Mouse (Mus musculus): ENCODE measurements around the gene Ciao2a. TPM values are rescaled to one million over a fixed set of nuclear protein-coding genes. Genes with fewer than 3 reads are reported as not detected.

Ciao2a gene
- polyA plus RNA-seq, 1 experiment: 133 TPM

DNA sequence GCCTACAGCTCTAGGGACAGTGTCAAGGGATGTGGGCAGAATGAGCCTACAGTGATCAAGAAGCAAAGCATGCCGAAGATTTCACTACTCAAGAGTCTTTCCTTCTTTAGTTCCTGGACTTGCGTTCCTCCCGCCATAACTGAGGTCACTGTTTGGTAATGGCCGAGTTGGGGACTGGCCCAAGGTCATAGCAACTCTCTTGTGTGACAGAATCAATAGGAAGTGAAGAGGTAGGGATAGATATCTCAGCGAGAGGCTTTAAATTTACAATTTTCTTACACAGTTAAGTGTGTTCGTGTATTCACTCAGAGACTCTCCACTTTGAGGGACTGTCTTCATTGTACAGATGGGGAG is 759 bp downstream of the Ciao2a start:
- Histone ChIP-seq H3K4me3 (ENCODE audit: insufficient read depth, low read length) (peak overlapping the region; percentile 69), H3K4me1 (ENCODE audit: control insufficient read depth, insufficient read depth, low read length) (peaks cover 42% of the 10 kb centered on the region), H3K27ac (ENCODE audit: insufficient read depth, low read depth, low read length) (peak overlapping the region; percentile 83)
- TF ChIP-seq POLR2A (IDR thresholded peaks at IDR 0.05; ENCODE audit: borderline replicate concordance, low read depth, low read length) (no peak), CTCF (IDR thresholded peaks at IDR 0.05; ENCODE audit: low read depth, low read length) (no peak)

DNA sequence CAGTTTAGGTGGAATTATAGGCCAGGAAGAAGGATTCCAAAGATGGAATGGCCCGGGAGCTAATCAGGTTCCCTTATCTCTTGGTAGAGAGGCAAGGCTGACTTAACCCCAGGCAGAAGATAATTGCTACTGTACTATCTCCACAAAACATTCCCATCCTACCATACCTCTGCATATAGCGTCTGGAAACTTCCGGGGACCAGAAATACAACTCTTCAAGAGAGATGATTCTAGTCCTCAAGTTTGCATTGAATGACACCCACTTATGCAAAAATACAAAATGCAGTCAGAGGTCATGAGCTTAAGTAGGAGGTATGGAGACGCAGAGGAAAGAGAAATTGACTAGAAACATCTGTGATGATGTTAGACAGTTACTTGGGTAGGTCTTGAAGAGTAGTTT is 1.5 kb downstream of the Ciao2a start:
- H3K27ac ChIP-seq (ENCODE audit: insufficient read depth, low read depth, low read length): no peak overlapping the region
- peak overlapping the region; percentile 69 for H3K4me3 ChIP-seq (ENCODE audit: insufficient read depth, low read length)
- TF ChIP-seq CTCF (IDR thresholded peaks at IDR 0.05; ENCODE audit: low read depth, low read length) (no peak), POLR2A (IDR thresholded peaks at IDR 0.05; ENCODE audit: borderline replicate concordance, low read depth, low read length) (no peak)
- H3K4me1 ChIP-seq (ENCODE audit: control insufficient read depth, insufficient read depth, low read length): peaks cover 40% of the 10 kb centered on the region

DNA sequence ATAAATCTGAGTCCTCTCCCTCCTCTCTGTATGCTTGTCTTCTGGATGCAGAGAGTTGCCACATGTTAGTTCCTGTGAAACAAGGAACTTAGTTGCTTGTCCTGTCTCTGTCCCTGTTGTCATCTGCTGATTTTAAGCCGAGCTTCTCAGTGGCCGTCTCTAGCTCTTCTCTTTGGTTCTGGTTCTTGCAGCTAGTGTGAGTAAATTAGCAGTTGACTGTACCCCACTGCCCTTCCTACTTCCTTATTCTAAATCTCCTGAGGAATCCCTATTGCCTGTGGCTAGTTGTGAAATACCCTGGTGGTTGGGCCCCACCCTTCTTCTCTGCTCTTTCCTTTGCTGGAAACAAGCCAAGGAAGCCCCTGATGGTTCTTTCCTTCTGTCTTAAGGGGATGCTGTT is 5.1 kb downstream of the Ciao2a start:
- TF ChIP-seq CTCF (IDR thresholded peaks at IDR 0.05; ENCODE audit: low read depth, low read length) (no peak), POLR2A (IDR thresholded peaks at IDR 0.05; ENCODE audit: borderline replicate concordance, low read depth, low read length) (no peak)
- H3K4me3 ChIP-seq (ENCODE audit: insufficient read depth, low read length): no peak overlapping the region
- H3K27ac ChIP-seq (ENCODE audit: insufficient read depth, low read depth, low read length): peak overlapping the region; percentile 74
- peaks cover 48% of the 10 kb centered on the region for H3K4me1 ChIP-seq (ENCODE audit: control insufficient read depth, insufficient read depth, low read length)

DNA sequence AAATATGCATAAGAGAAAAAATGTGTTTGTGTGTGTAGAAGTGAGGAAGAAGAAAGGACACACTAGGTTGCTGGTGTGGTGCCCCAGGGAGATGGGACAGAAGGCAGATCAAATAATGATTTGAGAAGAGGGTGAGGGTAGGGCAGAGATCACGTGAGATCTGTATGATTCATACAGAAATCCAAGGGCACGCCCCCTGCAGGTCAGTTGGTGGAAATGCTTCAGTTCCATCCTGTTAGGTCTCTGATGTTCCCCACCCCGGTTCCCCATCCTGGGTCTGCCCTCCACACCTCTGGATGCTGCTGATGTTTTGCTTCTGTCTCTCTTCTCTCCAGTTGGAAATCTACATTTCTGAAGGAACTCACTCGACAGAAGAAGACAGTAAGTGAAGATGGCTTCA is 9.6 kb downstream of the Ciao2a start:
- H3K4me1 ChIP-seq (ENCODE audit: control insufficient read depth, insufficient read depth, low read length): peaks cover 23% of the 10 kb centered on the region
- TF ChIP-seq POLR2A (IDR thresholded peaks at IDR 0.05; ENCODE audit: borderline replicate concordance, low read depth, low read length) (no peak), CTCF (IDR thresholded peaks at IDR 0.05; ENCODE audit: low read depth, low read length) (peak; percentile 54; the same call in 1 of the 2 replicates)
- no peak overlapping the region for H3K27ac ChIP-seq (ENCODE audit: insufficient read depth, low read depth, low read length)
- H3K4me3 ChIP-seq (ENCODE audit: insufficient read depth, low read length): no peak overlapping the region

DNA sequence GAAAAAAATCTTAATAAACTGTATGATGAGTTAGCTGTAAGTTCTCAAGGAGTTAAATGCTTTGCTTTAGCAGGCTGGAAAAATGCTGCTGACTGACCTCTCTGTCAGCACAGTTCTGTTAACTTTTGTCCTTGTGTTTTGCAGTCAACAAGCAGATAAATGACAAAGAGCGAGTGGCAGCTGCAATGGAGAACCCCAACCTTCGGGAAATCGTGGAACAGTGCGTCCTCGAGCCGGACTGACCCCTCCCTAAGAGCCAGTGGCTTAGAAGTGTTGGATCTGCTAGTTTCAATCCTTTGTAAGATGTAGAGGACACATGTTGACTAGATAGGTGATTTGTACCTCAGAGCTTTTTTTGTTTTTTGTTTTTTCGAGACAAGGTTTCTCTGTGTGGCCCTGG is 11.8 kb downstream of the Ciao2a start:
- Histone ChIP-seq H3K4me3 (ENCODE audit: insufficient read depth, low read length) (no peak overlapping the region), H3K4me1 (ENCODE audit: control insufficient read depth, insufficient read depth, low read length) (peaks cover 11% of the 10 kb centered on the region), H3K27ac (ENCODE audit: insufficient read depth, low read depth, low read length) (no peak overlapping the region)
- TF ChIP-seq POLR2A (IDR thresholded peaks at IDR 0.05; ENCODE audit: borderline replicate concordance, low read depth, low read length) (no peak), CTCF (IDR thresholded peaks at IDR 0.05; ENCODE audit: low read depth, low read length) (no peak)

DNA sequence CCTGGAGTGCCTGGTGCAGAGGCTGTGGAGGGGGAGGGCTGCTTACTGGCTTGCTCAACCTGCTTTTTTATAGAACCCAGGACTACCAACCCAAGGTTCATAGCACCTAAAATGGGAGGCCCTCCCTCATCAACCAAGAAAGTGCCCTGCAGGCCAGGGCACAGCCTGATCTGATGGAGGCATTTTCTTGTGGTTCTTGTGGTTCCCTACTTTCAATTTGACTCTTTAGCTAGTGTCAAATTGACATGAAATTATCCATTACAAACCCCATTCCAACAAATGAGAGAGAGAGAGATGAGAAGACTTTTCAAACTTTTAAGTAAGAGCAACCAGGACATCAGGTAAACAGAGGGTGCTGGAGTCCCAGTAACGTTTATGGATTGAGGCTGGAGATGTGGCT is 15.9 kb downstream of the Ciao2a start:
- H3K27ac ChIP-seq (ENCODE audit: insufficient read depth, low read depth, low read length): no peak overlapping the region
- H3K4me1 ChIP-seq (ENCODE audit: control insufficient read depth, insufficient read depth, low read length): no peaks in the 10 kb centered on the region
- no peak overlapping the region for H3K4me3 ChIP-seq (ENCODE audit: insufficient read depth, low read length)
- TF ChIP-seq CTCF (IDR thresholded peaks at IDR 0.05; ENCODE audit: low read depth, low read length) (no peak), POLR2A (IDR thresholded peaks at IDR 0.05; ENCODE audit: borderline replicate concordance, low read depth, low read length) (no peak)

DNA sequence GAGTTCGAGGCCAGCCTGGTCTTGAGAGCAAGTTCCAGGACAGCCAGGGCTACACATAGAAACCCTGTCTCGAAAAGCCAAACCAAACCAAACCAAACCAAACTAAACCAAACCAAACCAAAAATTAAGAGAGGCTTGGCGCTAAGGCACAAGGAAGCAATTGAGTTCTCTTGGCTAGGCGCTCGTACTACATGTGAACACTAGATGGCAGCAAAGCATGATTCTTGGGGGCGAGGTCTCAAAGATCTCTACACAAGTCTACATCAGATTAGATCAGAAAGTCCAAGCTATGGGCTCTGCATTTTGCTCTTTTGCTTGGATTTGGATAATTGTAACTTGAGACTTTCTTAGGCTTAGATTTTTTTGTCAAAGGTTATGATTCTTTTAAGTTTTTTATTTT is 17.8 kb downstream of the Ciao2a start:
- Histone ChIP-seq H3K27ac (ENCODE audit: insufficient read depth, low read depth, low read length) (no peak overlapping the region), H3K4me3 (ENCODE audit: insufficient read depth, low read length) (no peak overlapping the region)
- TF ChIP-seq CTCF (IDR thresholded peaks at IDR 0.05; ENCODE audit: low read depth, low read length): no peak
- TF ChIP-seq POLR2A (IDR thresholded peaks at IDR 0.05; ENCODE audit: borderline replicate concordance, low read depth, low read length): no peak

DNA sequence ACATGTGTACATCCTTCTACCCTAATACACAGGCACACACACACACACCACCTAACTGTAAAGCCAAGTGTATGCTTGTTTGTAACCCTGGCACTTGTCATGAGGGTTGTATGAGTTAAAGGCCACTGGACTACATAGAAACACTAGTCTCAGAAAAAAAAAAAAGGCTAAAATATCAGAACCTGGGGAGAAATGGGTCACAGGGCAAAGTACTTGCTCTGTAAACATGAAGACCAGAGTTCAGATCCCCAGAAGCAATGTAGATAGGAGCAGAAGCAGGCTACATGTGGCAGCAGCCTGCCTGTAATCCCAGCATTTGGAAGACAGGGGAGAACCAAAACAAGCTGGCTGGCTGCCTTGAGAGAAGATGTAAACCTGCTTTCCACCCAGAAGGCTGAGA is 19.7 kb downstream of the Ciao2a start:
- Histone ChIP-seq H3K27ac (ENCODE audit: insufficient read depth, low read depth, low read length) (no peak overlapping the region), H3K4me1 (ENCODE audit: control insufficient read depth, insufficient read depth, low read length) (no peaks in the 10 kb centered on the region), H3K4me3 (ENCODE audit: insufficient read depth, low read length) (no peak overlapping the region)
- TF ChIP-seq POLR2A (IDR thresholded peaks at IDR 0.05; ENCODE audit: borderline replicate concordance, low read depth, low read length) (no peak), CTCF (IDR thresholded peaks at IDR 0.05; ENCODE audit: low read depth, low read length) (no peak)

More for the DNA sequence above, 17.8 kb downstream of the Ciao2a start:
- H3K4me1 ChIP-seq (ENCODE audit: control insufficient read depth, insufficient read depth, low read length): no peaks in the 10 kb centered on the region

DNA sequence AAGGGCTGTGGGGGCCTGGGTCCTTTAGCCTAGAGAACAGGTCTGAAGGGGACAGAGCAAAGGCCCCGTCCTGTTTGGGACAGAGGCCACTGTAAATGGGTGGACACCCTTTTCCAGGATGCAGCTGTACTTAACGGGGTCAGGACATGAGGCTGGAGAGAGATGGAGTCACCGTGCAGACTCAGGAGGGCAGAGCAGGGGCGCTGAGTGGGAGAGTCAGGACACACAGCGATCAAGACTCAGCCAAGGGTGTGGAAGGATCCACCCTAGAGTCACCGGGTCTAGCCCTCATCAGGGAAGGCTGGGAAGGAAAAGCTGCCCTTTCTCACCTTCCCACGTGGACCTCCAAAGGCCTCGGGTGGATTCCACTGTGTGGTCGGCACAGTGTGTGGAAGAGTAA is 25.6 kb downstream of the Ciao2a start:
- H3K27ac ChIP-seq (ENCODE audit: insufficient read depth, low read depth, low read length): no peak overlapping the region
- TF ChIP-seq CTCF (IDR thresholded peaks at IDR 0.05; ENCODE audit: low read depth, low read length) (no peak), POLR2A (IDR thresholded peaks at IDR 0.05; ENCODE audit: borderline replicate concordance, low read depth, low read length) (no peak)
- no peak overlapping the region for H3K4me3 ChIP-seq (ENCODE audit: insufficient read depth, low read length)
- H3K4me1 ChIP-seq (ENCODE audit: control insufficient read depth, insufficient read depth, low read length): no peaks in the 10 kb centered on the region

DNA sequence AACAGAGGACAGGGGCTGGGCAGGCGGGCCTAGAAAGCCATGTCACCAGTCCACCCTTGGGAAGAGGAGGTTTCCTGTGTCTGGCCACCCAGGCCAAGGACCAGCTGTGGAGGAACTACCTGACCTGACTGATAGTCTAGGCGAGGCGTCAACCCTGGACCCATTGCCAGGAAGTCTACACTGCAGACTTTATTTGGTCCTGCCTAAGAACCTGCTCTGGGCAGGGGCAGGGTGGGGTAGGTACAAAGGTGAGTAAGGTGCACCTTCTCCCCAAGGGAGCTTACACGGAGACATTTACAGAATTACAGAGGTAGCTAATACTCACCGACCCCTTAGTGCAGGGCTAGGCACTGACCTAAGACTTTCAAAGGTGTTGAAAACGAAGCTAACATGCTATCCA is 27.2 kb downstream of the Ciao2a start:
- Histone ChIP-seq H3K27ac (ENCODE audit: insufficient read depth, low read depth, low read length) (no peak overlapping the region), H3K4me3 (ENCODE audit: insufficient read depth, low read length) (no peak overlapping the region), H3K4me1 (ENCODE audit: control insufficient read depth, insufficient read depth, low read length) (no peaks in the 10 kb centered on the region)
- no peak for TF ChIP-seq CTCF (IDR thresholded peaks at IDR 0.05; ENCODE audit: low read depth, low read length)
- TF ChIP-seq POLR2A (IDR thresholded peaks at IDR 0.05; ENCODE audit: borderline replicate concordance, low read depth, low read length): no peak

DNA sequence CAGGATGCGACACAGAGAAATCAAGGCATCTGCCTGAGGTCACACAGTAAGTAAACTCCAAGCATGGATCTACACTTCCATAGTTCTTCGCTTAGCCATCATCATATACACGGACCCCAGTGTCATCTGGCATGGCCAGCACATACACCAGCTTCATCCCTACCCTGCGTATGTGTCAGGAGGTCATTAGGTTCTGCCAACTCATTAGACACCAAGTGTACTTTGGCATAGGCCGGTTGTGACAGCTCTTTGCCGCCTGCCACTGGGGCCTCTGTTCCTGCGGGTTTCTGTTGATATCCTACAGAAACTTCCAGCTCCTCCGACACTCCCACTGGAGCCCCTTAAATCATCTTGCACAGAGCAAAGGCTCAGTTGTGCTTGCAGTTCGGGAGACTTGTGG is 27.6 kb downstream of the Ciao2a start:
- Histone ChIP-seq H3K4me1 (ENCODE audit: control insufficient read depth, insufficient read depth, low read length) (no peaks in the 10 kb centered on the region), H3K4me3 (ENCODE audit: insufficient read depth, low read length) (no peak overlapping the region), H3K27ac (ENCODE audit: insufficient read depth, low read depth, low read length) (no peak overlapping the region)
- TF ChIP-seq POLR2A (IDR thresholded peaks at IDR 0.05; ENCODE audit: borderline replicate concordance, low read depth, low read length) (no peak), CTCF (IDR thresholded peaks at IDR 0.05; ENCODE audit: low read depth, low read length) (no peak)
